Mouse (Mus musculus): ENCODE measurements around the gene Ormdl3.
A peak's percentile ranks its signal among the peaks of the same experiment; 100 is the strongest.

Gene Ormdl3

DNA sequence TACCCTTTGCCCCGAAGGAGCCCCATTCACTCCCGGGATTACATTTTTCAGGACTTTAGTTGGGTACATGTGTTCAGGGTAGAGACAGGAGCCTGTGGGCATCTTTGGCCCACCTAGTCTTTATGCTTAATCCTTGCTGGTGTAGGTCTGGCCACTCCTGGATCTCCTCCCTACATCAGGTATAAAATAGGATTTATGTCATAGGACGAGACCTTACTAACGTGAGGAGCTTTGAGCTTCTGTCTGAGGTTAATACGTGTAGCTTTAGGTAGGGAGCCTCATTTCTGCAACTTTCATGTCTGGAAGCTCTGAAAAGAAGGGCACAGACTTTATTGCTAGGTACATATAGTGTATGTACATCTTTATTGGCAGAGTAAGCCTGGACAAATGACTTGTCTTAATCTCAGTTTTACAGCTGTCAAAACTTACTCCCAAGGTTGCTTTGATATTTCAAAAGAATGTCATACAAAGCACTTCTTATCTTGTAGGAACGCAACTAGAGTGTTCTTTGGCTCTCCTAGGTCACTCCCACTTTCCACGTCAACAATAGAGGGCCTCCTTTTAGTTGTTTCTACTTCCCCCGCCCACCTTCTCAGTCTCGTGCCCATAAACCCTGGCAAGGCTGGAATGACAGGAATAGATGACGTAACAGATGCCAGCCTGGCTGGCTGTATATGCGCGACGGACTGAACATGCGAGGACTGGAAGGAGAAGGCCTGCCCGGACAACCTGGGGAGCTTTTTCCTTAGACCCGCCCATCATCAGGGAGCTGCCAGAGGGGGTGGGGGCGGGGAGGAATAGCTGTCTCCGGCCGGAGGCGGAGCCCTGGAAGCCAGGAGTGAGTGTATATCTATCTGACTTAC, 747 bp upstream of the Ormdl3 start:
- DNase-seq: peak; percentile 39 to 47

DNA sequence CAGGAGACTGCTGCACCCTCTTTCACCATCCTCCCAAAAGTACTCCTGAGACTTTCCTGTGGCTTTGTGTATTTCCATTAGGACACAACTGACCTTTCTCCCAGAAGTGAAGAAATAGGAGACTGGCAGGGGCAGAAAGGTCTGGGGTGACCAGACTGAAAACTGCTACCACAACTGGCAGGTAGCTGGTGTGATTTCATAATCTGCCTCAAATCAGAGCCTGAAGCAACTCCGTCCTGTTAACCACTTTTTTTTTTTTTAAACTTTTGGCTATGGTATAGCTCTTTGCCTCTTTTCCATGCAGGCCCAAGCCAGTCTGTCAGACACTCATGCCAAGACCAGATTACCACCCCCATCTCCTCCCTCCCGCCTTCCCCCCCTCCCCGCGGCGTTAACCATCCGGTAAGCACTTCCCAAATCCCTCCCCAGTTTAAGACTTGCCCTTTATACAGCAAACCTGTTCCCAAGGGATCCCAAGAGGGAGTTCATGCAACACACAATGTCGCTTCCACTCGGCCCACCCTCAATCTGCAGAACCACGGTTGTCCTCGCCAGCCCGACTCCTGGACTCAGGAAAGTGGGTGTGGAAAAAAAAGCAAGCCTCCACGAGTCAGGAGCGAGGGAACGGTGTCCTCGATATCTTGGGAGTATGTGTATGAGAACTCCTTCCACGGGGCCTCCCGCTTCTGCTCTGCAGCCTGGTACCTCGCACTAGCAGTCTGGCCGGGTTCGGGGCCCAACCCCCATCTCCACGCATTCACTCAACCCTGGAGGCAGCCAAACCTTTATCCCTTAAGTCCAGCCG, 879 bp downstream of the Ormdl3 start:
- DNase-seq: no peak

DNA sequence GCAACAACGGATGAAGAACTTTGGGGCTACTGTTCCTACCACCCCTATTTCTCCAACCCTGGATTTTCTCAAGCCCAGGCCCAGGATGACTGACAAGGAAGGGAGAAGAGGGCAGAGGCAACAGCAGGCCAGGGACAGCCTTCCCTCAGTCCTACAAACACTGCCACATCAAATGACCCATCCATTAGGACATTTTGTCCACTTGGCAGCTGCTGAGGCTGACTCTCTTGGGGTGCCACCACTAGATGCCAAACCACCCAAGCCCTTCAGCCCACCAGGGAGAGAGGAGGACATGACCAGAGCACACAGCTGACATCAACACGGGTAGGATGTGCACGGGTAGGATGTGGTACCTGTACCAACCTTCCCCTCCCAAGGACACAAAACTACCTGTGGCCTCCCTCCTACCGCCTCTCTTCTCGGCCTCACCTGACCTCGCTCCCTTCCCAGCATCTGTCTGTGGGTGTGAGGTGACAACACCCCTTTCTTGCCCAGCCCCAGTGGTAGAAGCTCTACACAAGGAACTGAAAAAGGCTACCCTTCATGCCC, 2.5 kb downstream of the Ormdl3 start:
- DNase-seq: no peak

DNA sequence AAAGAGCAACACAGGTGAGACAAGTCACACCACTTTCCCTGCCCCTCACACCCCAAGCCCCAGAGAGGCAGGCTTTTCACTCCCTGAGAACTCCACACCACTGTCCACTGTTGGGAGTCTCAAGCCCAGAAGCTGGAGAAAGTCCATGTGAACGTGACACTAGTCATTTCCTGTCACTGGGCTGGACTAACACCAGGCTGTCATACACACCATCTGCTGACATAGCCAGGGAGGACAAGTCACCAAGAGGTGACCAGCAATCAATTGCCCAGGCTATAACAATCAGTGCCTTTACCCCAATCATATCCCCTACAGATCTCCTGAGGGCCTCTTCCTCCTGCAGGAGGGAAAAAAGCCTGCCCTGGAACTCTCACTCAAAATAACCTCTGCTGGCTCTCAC, 3.0 kb downstream of the Ormdl3 start:
- DNase-seq: no peak

DNA sequence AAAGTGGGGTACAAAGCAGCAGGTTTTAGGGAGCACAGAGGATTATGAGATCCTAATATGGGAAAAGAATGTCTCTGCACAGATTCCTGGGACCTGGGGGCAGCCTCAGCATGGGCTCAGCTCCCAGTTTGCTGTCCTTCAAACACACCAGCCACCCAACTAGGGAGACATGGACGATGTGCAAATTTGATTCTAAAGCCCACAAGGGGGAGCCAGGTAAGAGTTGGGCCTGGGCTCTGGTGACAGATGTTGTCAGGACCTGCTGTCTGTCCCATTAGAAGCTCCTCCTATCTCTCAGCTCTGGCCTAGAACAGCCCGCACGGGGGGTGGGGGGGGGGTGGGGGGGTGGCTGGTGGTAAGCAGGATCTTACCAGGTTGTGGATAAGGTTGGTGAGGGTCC, 3.6 kb downstream of the Ormdl3 start:
- DNase-seq: no peak

DNA sequence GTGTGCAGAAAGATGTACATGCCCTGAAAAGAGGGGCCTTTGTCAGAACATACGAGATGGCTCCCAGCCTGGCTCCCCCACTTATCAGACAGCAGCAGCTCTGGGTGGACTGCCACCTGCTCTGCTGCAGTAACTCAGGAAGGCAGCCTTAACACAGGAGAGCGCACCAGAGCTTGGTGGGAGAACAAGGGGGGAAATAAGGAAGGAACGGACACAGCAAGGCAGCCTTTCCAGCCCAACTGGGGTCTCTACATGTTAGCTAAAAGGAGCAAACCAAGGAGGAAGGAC, 4.0 kb downstream of the Ormdl3 start:
- DNase-seq: no peak

DNA sequence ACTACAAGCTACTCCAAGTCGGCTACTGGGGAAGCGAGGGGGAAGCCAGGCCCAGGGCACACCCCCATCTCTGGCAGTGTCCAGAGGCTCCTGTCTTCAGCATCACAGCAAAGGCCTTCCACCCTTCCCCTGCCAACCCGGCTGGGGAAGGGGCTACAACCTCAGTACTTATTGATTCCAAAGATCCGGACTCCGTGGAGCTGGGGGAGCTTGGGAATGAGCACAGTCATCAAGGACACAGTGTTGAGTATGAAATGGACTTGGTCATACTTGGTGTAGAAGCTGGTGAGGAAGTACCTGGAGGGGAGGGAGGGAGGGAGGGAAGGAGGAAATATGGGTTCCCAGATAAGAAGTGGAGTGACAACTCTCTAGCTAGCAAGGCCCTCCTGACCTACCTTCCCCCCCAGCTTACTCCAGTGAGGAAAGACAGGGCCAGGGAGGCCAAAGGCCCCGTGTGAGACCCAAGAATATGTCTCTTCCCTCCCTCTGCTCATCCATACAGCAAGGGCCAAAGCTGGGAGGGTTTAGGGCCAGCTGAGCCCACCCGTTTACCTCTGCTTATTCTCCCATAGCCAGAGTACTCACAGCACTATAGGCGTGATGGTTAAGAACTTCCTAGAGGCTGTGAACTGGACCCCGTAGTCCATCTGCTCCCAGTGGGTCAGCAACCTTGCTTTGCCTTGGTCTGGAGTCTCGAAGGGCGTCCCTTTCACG, 4.5 kb downstream of the Ormdl3 start:
- DNase-seq: no peak

DNA sequence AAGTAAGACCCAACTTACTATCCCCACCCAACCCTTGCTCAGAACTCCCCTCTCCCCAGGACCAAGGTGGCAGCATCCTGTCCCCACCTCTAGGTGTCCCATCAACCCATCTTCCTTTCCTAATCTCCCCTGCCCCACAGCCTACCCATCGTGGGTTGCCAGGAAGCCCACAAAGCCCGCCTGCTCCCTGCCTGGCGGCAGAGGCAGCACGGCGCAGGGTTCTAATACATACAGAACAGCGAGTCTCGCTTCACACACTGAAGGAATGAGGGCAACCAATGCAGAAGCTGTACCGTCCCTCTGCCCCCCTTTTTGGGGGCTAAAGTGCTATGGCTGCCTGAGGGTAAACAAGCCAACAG, 5.2 kb downstream of the Ormdl3 start:
- no peak for DNase-seq

DNA sequence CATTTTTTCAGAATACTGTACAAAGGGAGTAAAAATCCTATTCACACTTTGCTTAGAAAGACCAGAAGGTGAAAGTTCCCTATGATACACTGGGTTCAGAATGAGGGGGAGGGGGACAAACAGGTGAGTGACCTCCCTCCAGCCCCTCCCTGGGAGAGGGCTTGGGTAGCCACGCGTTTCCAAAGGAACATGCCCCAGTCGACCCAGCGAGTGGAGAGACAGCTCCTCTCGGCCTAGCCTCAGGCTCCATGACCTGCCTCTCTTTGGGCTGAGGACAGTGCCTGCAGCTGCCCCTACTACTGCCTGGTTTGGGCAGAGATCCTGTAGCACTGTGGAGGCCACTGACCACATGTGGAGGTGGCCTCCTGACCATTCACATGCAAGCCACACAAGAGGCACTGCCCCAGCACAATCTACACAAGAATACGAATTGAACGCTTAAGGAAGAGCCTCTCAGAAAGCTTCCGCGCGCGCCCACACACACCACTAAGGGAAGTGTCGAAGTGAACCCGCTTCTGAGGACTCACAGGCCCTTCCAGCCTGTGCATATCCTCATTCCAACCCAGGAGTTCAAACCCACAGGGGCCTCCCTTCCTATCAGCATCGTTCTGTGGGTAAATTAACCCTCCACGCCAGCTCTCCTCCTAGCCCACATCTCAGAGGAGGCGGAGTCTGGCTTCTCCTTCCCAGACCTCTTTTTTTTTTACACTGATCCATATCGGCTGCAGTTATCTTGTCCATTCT, 5.7 kb downstream of the Ormdl3 start:
- DNase-seq: no peak

DNA sequence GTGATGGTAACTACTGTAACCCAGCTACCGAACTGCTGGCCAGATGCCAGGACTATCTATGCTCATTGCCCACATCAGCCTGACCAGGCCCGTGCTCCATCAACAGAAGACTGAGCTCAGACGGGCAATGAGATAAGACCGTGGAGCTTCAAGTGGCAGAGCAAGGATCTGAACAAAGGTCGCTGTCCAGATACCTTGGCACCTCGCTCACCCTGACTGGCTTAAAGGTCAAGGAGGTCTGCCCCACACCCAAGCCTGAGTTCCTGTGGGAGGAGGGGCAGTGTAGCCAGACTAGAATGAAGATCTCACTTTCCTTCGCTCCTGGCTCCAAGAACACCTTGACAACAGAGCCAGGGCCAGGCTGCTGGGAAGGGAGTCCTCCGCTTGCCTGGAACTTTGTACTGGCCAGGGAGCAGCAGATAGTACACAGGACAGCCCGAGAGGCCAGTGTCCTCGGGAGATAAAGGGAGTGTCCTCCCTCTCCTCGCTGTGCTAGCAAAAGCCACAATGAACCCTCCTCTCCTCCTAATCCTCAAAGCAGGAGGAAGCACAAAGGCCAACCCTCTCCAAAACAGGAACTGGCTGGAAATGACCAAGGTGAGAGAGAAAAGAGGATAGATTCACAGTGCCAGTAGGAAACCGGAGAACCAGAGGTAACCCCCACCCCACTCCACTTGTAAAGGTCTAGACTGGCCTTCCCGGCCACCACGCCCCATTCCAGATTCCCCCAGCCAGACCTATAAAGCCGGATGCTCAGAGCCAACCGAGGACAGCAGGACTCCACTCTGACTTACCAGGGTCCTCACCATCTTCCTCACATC, 6.7 kb downstream of the Ormdl3 start:
- no peak for DNase-seq

DNA sequence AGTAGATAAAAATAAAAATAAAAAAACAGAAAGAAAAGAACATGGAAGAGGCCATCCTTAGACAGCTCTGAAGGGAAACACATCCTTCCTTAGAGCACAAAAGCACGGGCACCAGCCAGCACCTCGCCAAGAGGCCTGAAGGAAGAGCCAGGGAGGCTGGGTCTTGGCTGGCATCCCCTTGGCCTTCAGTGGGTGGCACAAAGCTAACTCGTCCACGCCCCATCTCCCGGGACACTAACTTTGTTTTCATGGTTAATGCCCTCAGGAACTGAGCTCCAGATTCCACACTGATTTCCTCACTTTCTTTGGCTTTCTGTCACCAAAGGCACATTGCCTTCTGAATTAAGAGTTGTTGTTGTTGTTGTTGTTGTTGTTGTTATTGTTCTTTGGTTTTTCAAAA, 9.4 kb downstream of the Ormdl3 start:
- DNase-seq: no peak

DNA sequence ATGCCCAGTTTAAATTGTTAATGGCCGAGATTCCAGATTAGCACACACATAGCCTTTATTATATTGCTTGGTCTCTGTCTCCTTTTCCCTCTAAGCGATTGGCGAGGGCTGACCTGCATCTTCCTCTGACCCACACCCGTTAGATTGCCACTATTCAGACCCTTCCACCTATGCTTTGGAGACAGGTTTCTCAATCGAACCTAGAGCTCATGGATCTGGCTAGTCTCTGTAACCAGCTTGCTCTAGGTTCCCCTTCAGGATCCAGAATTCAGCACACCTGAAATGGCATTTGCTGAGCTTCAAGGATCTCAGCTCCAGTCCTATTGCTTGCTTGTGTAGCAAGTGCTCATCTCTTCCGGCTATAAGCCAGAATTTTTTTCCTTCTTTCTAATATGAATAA, 17.7 kb downstream of the Ormdl3 start:
- no peak for DNase-seq

DNA sequence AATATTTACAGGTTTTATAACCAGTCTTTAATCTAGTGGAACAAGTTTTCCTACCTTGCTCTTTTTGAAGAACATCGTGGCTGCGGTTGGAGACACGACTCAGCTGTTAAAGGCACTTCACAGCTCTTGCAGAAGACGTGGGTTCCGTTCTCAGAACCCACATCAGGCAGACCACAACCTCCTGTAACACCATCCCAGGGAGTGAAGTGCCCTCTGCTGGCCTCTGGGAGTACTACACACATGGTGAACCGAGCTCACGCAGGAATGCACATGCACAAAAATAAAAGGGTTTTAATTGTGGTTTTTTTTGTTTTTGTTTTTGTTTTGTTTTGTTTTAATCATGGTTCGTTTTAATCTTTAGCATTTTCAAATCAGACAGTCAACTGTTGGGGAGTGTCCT, 18.8 kb downstream of the Ormdl3 start:
- DNase-seq: peak; percentile 41 to 42

DNA sequence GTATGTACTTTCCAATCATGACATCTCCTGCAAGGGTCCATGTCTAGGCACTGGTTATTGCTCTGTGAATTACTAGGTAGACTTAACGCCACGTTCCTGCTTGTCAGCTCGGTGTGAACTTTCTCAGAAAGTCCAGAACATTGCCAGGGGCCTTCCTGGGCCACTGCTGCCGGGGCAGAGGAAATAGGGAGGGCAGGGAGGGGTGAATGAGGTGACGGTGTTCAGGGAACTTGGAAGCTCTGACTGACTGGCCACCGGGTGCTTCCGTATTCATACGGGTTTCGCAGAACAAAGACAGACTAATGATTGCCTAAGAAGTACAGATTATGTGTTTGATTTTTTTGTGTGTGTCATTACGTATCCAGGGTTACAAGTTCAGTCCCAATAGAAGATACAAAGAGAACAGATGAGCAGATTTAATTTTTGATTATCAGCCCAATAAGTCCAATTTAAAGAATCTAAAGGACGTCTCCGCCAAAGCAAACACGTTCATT, 23.2 kb downstream of the Ormdl3 start:
- DNase-seq: no peak

DNA sequence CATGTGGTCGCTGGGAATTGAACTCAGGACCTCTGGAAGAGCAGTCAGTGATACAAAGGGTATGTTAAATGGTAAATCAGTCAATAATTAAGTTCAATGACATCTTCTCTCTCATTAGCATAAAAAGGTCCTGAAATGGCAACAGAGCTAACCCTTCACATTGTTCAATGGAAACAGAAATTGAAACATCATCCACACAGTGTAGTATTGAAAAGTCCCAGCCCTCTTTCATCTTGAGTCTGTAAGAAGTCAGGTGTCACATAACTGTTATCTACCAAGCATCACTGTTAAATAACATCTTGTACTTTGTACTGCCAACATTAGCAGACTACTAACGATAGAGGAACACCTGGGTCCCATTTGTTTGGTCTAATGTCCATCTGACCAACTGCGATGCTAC, 24.1 kb downstream of the Ormdl3 start:
- DNase-seq: no peak

DNA sequence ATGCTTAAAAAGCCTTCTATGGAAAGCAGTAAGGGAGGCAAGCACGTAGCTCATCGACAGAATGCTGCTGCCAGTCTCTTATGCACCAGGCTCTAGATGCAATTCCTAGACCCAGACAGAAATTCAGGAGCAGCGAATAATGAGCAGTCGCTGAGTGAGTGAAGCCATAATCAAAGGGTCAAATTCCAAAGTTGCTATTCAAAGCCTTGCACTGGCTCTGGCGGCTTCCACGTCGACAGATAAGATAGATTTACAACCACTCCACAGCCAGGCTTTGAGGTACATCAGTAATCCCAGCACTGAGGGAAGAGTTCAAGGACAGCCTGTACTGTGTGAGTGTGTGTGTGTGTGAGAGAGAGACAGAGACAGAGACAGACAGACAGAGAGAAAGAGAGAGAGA, 26.2 kb downstream of the Ormdl3 start:
- no peak for DNase-seq

DNA sequence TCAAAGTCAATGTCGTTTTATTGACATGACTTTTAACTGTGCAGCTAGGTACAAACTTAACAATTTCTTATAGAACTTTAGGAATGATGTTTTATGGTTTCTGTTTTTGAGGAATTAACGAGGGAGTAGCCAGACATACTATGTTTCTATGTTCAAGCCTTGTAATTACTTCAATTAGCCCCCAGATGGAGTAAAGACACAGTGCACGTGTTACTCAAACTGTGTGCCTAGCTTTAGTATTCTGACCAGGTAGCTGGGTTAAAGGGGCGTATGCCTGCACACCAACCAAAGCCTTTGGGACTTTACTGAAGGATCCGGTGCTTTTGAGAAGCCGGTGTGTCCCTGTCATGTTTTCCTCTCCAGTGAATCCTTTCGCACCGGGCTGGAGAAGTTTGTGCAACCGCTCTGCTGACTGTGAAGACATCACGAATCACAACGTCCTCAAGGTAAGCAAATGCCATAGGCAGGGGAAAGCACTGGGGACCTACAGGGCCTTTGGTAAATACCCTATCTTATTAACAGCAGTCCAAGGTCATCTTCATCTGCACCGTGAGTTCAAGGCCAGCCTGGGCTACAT, 32.0 kb downstream of the Ormdl3 start:
- DNase-seq: no peak

DNA sequence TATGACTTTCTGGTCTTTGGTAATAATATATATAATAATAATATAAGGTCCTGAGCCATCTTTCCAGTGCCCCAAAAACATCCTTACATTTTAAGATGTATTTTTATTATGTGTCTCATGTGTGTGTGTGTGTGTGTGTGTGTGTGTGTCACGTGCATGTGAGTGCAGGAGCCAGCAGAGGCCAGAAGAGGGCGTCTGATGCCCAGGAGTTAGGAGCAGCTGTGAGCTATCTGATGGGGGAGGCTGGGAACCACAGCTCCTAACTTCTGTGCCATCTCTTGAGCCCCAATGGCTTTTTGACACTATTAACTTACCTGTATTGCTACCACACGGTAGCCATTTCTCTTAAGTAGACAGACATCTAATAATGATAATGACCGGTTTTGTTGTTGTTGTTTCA, 33.2 kb downstream of the Ormdl3 start:
- no peak for DNase-seq

DNA sequence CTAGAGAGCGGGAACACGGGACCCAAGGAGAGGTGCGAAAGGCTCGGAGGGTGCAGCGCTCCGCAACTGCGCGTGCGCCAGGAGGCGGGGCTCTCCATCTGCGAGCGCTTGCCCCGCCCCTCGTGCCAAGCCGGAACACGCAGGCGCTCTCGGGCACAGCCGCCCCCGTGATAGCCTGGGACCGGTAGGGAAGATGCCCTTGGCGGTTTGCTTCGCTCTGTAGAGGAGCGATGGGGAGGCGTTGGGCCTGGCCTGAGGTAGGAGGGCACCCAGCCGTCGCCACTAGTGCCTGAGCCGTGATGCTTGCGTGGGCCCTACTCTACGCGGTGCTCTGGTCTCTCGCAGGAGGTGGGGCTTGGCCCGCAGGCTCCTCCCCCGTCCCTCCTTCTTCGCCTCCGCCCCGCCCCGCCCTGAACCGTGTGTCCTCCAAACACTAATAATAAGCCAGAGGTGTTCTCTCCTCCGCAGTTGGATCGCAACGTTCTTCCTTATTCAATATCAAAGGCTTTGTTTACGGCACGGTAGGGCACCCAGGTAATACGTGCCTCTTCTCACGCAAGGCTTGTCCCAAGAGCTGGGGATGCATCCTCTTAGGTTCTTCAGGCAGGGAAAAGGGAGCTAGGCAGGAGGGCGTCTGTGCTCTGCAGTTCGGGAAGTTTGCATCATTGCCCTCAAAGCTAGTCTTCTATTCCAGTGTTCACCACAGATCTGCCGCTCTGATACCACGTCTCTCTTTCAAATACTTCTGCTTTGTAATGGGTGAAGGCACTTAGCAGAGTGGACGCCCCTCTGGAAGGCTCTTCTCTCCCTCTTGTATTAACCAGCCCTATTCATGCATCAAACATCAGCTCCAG, 36.0 kb downstream of the Ormdl3 start, which contains the start of gene Zpbp2:
Gene Zpbp2 (plus strand): TSS at position 123 of the 854 bp plus-strand sequence.
- peak; percentile 94 to 97 for DNase-seq

DNA sequence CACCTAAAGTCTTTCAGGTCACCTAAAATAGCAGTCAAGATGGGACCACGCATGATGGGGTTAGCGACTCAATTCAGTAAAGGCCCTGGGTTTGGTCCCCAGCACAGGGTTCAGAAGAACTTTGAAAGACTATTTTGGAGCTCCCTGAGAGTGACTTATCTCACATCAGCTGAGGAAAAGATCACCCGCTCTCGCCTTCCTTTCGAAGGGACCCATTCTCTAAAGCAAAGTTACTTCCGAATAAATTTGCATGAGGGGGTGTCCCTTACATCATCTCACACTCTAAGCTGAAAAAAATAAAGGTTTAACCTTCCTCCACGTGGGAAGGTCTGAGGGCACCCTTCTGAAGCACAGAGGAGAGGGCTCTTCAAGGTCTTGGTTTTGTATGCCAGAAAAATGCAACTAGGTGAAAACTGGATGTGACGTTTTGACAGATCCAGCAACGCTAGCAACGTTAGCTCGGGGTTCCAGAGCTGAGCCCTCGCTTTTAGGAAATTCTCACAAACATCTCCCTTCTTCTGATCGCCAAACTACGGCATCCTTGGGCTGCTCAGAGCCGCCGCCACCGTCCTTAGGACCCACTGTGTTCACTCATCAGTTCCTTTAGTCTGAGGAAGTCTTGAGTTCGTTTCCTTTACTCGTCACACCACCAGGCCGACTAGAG, 36.7 kb downstream of the Ormdl3 start:
- DNase-seq: peak; percentile 32 to 42

All from thymus, postnatal 36 days (tissue).